Mouse (Mus musculus) heart, embryonic 11.5 days (tissue): ENCODE measurements around the gene Tnk2. TPM values are rescaled to one million over a fixed set of nuclear protein-coding genes. Genes with fewer than 3 reads are reported as not detected.

ENCODE experiments used
- ATAC-seq: fragments of 200-750 bp; cut with Nextera tagmentation; replicated peaks from 2 replicates; pipeline ENCODE4 v1.8.0; 2017; ENCODE audit warnings: moderate library complexity; ENCODE audit not compliant: insufficient number of reproducible peaks, low FRiP score, low TSS enrichment
- H3K27ac ChIP-seq: fragments of 300-500 bp; sonication (generic); 2 replicates; pipeline ENCODE4 v1.5.1; 2014; ENCODE audit warnings: mild to moderate bottlenecking, low read depth, low read length
- H3K27me3 ChIP-seq: fragments of 300-500 bp; sonication (generic); 2 replicates; pipeline ENCODE4 v1.6.1; 2014; ENCODE audit warnings: mild to moderate bottlenecking, low read length, mixed read lengths; ENCODE audit not compliant: control insufficient read depth, insufficient read depth
- H3K36me3 ChIP-seq: fragments of 300-500 bp; sonication (generic); 2 replicates; pipeline ENCODE4 v1.6.1; 2014; ENCODE audit warnings: mild to moderate bottlenecking, low read length, moderate library complexity, mixed read lengths; ENCODE audit not compliant: control insufficient read depth, insufficient read depth
- H3K4me1 ChIP-seq: fragments of 300-500 bp; sonication (generic); 2 replicates; pipeline ENCODE4 v1.6.1; 2014; ENCODE audit warnings: low read length; ENCODE audit not compliant: control insufficient read depth, insufficient read depth
- H3K4me2 ChIP-seq: fragments of 300-500 bp; sonication (generic); 2 replicates; pipeline ENCODE4 v1.6.1; 2014; ENCODE audit warnings: mild to moderate bottlenecking, moderate library complexity
- H3K4me3 ChIP-seq: fragments of 300-500 bp; sonication (generic); 2 replicates; pipeline ENCODE4 v1.5.1; 2014; ENCODE audit warnings: low read depth, low read length
- H3K9ac ChIP-seq: fragments of 300-500 bp; sonication (generic); 2 replicates; pipeline ENCODE4 v1.6.1; 2014; ENCODE audit warnings: mild to moderate bottlenecking, low read depth, low read length, moderate library complexity
- H3K9me3 ChIP-seq: fragments of 300-500 bp; sonication (generic); replicated peaks from 2 replicates; pipeline ENCODE4 v1.6.1; 2016; ENCODE audit warnings: low read length; ENCODE audit not compliant: control insufficient read depth
- WGBS: fragments of 180-500 bp; shearing (Covaris S2); extraction: QIAGEN DNeasy Blood & Tissue Kit; methylation state at CpG from one replicate; pipeline ENCODE4 v1.1.7; 2014; ENCODE audit not compliant: insufficient replicate concordance; 5-methylcytosine and 5-hydroxymethylcytosine counted together
- polyA plus RNA-seq: library from polyadenylated mRNA; unstranded; fragments of >200 nt; fragmentation: Nextera tagmentation; extraction: Ambion mirVana; gene quantifications from 2 replicates; pipeline ENCODE4 v1.2.1, GENCODE M21; 2014

Tnk2 gene
- polyA plus RNA-seq, 1 experiment from 2014 or later = 6.9 TPM

GRCm38 (mm10) chr16:32650461-32650860 is 6.8 kb downstream of the Tnk2 start:
- no peaks in the 10 kb centered on the region for H3K27me3 ChIP-seq
- no peaks in the 10 kb centered on the region for H3K9me3 ChIP-seq
- H3K4me3 ChIP-seq = no peak overlapping the region
- H3K27ac ChIP-seq = 0 out of 2 replicates have a peak overlapping the region, but pooled peaks have one; percentile 51
- H3K36me3 ChIP-seq = no peaks in the 10 kb centered on the region
- ATAC-seq = no peak
- peaks cover 20% of the 10 kb centered on the region for H3K4me1 ChIP-seq
- no peak overlapping the region for H3K4me2 ChIP-seq
- H3K9ac ChIP-seq = no peak overlapping the region

GRCm38 (mm10) chr16:32650974-32651618 is 7.4 kb downstream of the Tnk2 start:
- Histone ChIP-seq H3K36me3 (no peaks in the 10 kb centered on the region), H3K9ac (no peak overlapping the region), H3K27me3 (no peaks in the 10 kb centered on the region), H3K4me3 (no peak overlapping the region), H3K9me3 (no peaks in the 10 kb centered on the region), H3K4me1 (peaks cover 16% of the 10 kb centered on the region), H3K4me2 (no peak overlapping the region), H3K27ac (peak overlapping the region; percentile 51)
- ATAC-seq = 0 out of 2 replicates have a peak, but pooled peaks have one; percentile 26
- 59% methylated on average over 5 of the region's 5 CpGs for WGBS

DNA sequence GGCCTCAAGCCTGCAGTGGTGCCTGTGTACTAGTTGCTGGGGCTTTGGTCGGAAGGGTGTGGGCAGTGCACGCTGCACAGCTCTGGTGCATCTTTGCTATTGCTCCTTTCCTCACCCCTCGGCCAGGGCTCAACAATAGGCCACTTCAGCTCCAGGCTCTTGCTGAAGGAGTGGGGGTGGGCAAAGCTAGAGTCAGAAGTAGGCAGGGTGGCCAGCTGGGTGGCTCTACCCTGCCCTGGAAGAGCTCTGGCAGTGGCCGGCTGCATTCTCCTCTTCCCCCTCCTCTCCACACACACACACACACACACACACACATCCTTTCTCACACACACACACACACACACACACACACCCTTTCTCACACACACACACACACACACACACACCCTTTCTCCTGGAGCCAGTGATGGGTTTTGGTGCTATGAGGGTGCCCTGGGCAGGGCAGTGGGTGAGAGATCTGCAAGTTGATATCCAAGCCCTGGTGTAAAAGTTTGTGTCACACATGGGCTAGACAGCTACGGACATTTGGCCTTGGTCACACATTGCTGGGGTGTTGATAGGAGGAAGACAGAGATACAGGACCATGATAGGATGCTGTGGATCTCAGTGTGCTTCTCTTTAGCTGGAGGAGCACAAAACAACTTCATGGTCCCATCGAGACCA is 10.5 kb downstream of the Tnk2 start:
- H3K4me1 ChIP-seq = peaks cover 37% of the 10 kb centered on the region
- ATAC-seq = no peak
- no peak overlapping the region for H3K4me2 ChIP-seq
- 57% methylated on average over 6 of the region's 6 CpGs for WGBS
- no peak overlapping the region for H3K27ac ChIP-seq
- no peaks in the 10 kb centered on the region for H3K9me3 ChIP-seq
- no peak overlapping the region for H3K9ac ChIP-seq
- no peaks in the 10 kb centered on the region for H3K27me3 ChIP-seq
- no peaks in the 10 kb centered on the region for H3K36me3 ChIP-seq
- H3K4me3 ChIP-seq = no peak overlapping the region

- H3K4me3 ChIP-seq = no peak overlapping the region
These were observed 11.9 kb downstream of the Tnk2 start for GRCm38 (mm10) chr16:32655534-32655933.

GRCm38 (mm10) chr16:32656321-32656720 is 12.6 kb downstream of the Tnk2 start:
- 77% methylated on average over 8 of the region's 8 CpGs for WGBS
- Histone ChIP-seq H3K27ac (no peak overlapping the region), H3K4me3 (no peak overlapping the region), H3K9me3 (no peaks in the 10 kb centered on the region), H3K36me3 (no peaks in the 10 kb centered on the region), H3K4me1 (peaks cover 57% of the 10 kb centered on the region), H3K4me2 (no peak overlapping the region), H3K27me3 (no peaks in the 10 kb centered on the region), H3K9ac (no peak overlapping the region)
- no peak for ATAC-seq

More at GRCm38 (mm10) chr16:32655534-32655933, 11.9 kb downstream of the Tnk2 start:
- H3K9ac ChIP-seq = no peak overlapping the region
- H3K9me3 ChIP-seq = no peaks in the 10 kb centered on the region
- 83% methylated on average over 4 of the region's 4 CpGs for WGBS
- H3K4me1 ChIP-seq = peaks cover 49% of the 10 kb centered on the region
- no peak overlapping the region for H3K4me2 ChIP-seq
- no peak for ATAC-seq
- no peaks in the 10 kb centered on the region for H3K36me3 ChIP-seq
- H3K27ac ChIP-seq = no peak overlapping the region
- H3K27me3 ChIP-seq = no peaks in the 10 kb centered on the region

DNA sequence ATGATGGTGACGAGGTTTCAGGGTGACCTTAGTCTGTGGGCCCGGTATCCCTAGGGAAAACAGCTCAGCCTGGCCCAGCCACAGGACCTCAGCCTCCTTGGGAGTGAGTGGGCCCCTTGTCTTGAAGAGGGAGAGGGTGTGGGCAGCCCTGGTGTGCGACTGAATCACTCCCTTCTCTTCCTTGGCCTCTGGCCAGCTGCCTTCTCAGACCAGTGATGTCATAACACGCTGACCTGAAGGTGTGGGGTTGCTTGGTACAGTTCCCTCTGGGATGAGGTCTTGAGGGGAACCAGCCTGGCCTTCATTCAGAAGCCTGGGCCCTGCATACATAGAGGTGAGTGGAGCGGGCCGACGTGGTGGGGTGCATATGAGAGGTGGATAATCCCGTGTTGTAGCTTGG is 13.1 kb downstream of the Tnk2 start:
- no peaks in the 10 kb centered on the region for H3K9me3 ChIP-seq
- no peak overlapping the region for H3K9ac ChIP-seq
- H3K4me2 ChIP-seq = no peak overlapping the region
- H3K27me3 ChIP-seq = no peaks in the 10 kb centered on the region
- no peaks in the 10 kb centered on the region for H3K36me3 ChIP-seq
- no peak overlapping the region for H3K27ac ChIP-seq
- H3K4me1 ChIP-seq = peaks cover 62% of the 10 kb centered on the region
- ATAC-seq = no peak
- no peak overlapping the region for H3K4me3 ChIP-seq
- WGBS = 62% methylated on average over 8 of the region's 8 CpGs

GRCm38 (mm10) chr16:32657498-32658250 is 14.0 kb downstream of the Tnk2 start:
- H3K27ac ChIP-seq = no peak overlapping the region
- H3K27me3 ChIP-seq = no peaks in the 10 kb centered on the region
- H3K4me2 ChIP-seq = peak overlapping the region; percentile 11; the same call in 1 of the 2 replicates
- H3K4me1 ChIP-seq = peaks cover 67% of the 10 kb centered on the region
- no peaks in the 10 kb centered on the region for H3K9me3 ChIP-seq
- H3K36me3 ChIP-seq = no peaks in the 10 kb centered on the region
- H3K4me3 ChIP-seq = no peak overlapping the region
- 78% methylated on average over 16 of the region's 16 CpGs for WGBS
- H3K9ac ChIP-seq = no peak overlapping the region
- ATAC-seq = no peak

DNA sequence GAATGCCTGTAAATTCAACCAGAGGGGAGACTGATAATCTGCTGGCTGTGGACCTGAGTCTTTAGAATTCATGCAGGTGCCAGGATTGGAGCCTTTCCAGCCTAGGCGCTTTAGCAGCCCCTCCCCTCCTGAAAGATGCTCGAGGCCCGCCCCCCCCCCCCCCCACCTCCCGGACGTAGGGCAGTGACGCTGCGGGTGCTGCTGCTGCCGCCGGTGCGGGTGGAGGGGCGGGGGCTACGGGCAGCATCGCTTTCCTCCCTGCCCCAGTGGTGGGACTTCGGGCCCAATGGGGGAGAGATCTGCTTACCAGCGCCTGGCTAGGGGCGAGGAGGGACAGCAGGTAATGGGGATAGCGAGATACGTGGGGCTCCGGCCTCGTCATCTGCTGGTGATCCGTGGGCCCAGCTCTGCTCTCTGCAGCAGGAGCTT is 15.1 kb downstream of the Tnk2 start:
- Histone ChIP-seq H3K27me3 (no peaks in the 10 kb centered on the region), H3K9me3 (no peaks in the 10 kb centered on the region), H3K9ac (peak overlapping the region; percentile 56), H3K27ac (no peak overlapping the region), H3K4me1 (peaks cover 68% of the 10 kb centered on the region), H3K36me3 (no peaks in the 10 kb centered on the region), H3K4me3 (peak overlapping the region; percentile 37), H3K4me2 (peak overlapping the region; percentile 81)
- ATAC-seq = no peak; the same call in 1 of the 2 replicates
- WGBS = 1% methylated on average over 10 of the region's 21 CpGs
